Mouse (Mus musculus) embryonic facial prominence, embryonic 14.5 days (tissue): ENCODE measurements at regions not wholly inside any gene's neighbourhood (a gene's known extent, or its start where the extent isn't known, plus 50 kb on each side); places are given as distances from the start of the nearest gene placed in this dataset.

Source experiments
- ATAC-seq: fragments of 200-750 bp; cut with Nextera tagmentation; 2 replicates; pipeline ENCODE4 v1.8.0; 2017; ENCODE audit warnings: low read depth, moderate number of reproducible peaks, moderate TSS enrichment
- DNase-seq: peaks from one replicate; pipeline ENCODE4 v3.0.0-alpha.2; 2015; ENCODE audit warnings: low spot score
- H3K27ac ChIP-seq: fragments of 300-500 bp; sonication (generic); replicated peaks from 2 replicates; pipeline ENCODE4 v1.5.1; 2014; ENCODE audit warnings: low read depth, mild to moderate bottlenecking, low read length, moderate library complexity
- H3K27me3 ChIP-seq: fragments of 300-500 bp; sonication (generic); replicated peaks from 2 replicates; pipeline ENCODE4 v1.6.1; 2014; ENCODE audit warnings: low read length; ENCODE audit not compliant: control insufficient read depth, insufficient read depth
- H3K36me3 ChIP-seq: fragments of 300-500 bp; sonication (generic); 2 replicates; pipeline ENCODE4 v1.6.1; 2014; ENCODE audit warnings: low read length, mixed read lengths; ENCODE audit not compliant: control insufficient read depth, insufficient read depth
- H3K4me1 ChIP-seq: fragments of 300-500 bp; sonication (generic); 2 replicates; pipeline ENCODE4 v1.6.1; 2014; ENCODE audit warnings: antibody characterized with exemption, low read length; ENCODE audit not compliant: control insufficient read depth, insufficient read depth
- H3K4me2 ChIP-seq: fragments of 300-500 bp; sonication (generic); 2 replicates; pipeline ENCODE4 v1.6.1; 2014; ENCODE audit warnings: low read depth, mild to moderate bottlenecking, low read length, moderate library complexity, mixed read lengths
- H3K4me3 ChIP-seq: fragments of 300-500 bp; sonication (generic); 2 replicates; pipeline ENCODE4 v1.5.1; 2014; ENCODE audit warnings: low read depth, mild to moderate bottlenecking, low read length
- H3K9ac ChIP-seq: fragments of 300-500 bp; sonication (generic); 2 replicates; pipeline ENCODE4 v1.6.1; 2014; ENCODE audit warnings: low read depth, mild to moderate bottlenecking, low read length, moderate library complexity, mixed read lengths
- H3K9me3 ChIP-seq: fragments of 300-500 bp; sonication (generic); 2 replicates; pipeline ENCODE4 v1.6.1; 2016; ENCODE audit warnings: low read length; ENCODE audit not compliant: control insufficient read depth
- WGBS: fragments of 180-500 bp; shearing (Covaris S2); extraction: QIAGEN DNeasy Blood & Tissue Kit; methylation state at CpG from one replicate; pipeline ENCODE4 v1.1.7; 2014; 5-methylcytosine and 5-hydroxymethylcytosine counted together

- 49% methylated on average over 5 of the region's 5 CpGs for WGBS
- Histone ChIP-seq H3K4me1 (no peaks in the 10 kb centered on the region), H3K9ac (no peak overlapping the region), H3K27ac (no peak overlapping the region; the same call in 1 of the 2 replicates), H3K4me2 (no peak overlapping the region), H3K4me3 (no peak overlapping the region), H3K36me3 (no peaks in the 10 kb centered on the region), H3K9me3 (no peaks in the 10 kb centered on the region), H3K27me3 (no peaks in the 10 kb centered on the region)
- ATAC-seq (no peak), DNase-seq (no peak)
Measured at GRCm38 (mm10) chr14:99758045-99758444, 459.6 kb downstream of the Klf5 start.

- DNase-seq: no peak
- no peak overlapping the region for H3K4me3 ChIP-seq
- 56% methylated on average over 3 of the region's 3 CpGs for WGBS
- no peaks in the 10 kb centered on the region for H3K9me3 ChIP-seq
- no peaks in the 10 kb centered on the region for H3K4me1 ChIP-seq
- H3K4me2 ChIP-seq: no peak overlapping the region
- H3K36me3 ChIP-seq: no peaks in the 10 kb centered on the region
- H3K27me3 ChIP-seq: no peaks in the 10 kb centered on the region
- ATAC-seq: 0 out of 2 replicates have a peak, but pooled peaks have one; percentile 18
- H3K9ac ChIP-seq: no peak overlapping the region
- no peak overlapping the region for H3K27ac ChIP-seq
Measured at GRCm38 (mm10) chr14:99763336-99763735, 464.8 kb downstream of the Klf5 start.

- H3K4me1 ChIP-seq: no peaks in the 10 kb centered on the region
- no peak overlapping the region for H3K4me2 ChIP-seq
- no peaks in the 10 kb centered on the region for H3K27me3 ChIP-seq
- DNase-seq (no peak), ATAC-seq (no peak)
- no peak overlapping the region for H3K9ac ChIP-seq
- no peaks in the 10 kb centered on the region for H3K9me3 ChIP-seq
- no peak overlapping the region for H3K27ac ChIP-seq
- no peaks in the 10 kb centered on the region for H3K36me3 ChIP-seq
- no peak overlapping the region for H3K4me3 ChIP-seq
- 86% methylated on average over 1 of the region's 1 CpGs for WGBS
Measured at GRCm38 (mm10) chr14:99771009-99771408, 472.5 kb downstream of the Klf5 start.

- Histone ChIP-seq H3K27ac (no peak overlapping the region), H3K36me3 (no peaks in the 10 kb centered on the region), H3K27me3 (no peaks in the 10 kb centered on the region), H3K9ac (no peak overlapping the region), H3K4me1 (no peaks in the 10 kb centered on the region), H3K4me2 (peak overlapping the region; percentile 13; the same call in 1 of the 2 replicates), H3K4me3 (no peak overlapping the region), H3K9me3 (no peaks in the 10 kb centered on the region)
- DNase-seq: peak; percentile 17
- WGBS: 60% methylated on average over 19 of the region's 19 CpGs
- 0 out of 2 replicates have a peak, but pooled peaks have one; percentile 15 for ATAC-seq
Measured at GRCm38 (mm10) chr14:99772774-99773423, 474.4 kb downstream of the Klf5 start.

DNA sequence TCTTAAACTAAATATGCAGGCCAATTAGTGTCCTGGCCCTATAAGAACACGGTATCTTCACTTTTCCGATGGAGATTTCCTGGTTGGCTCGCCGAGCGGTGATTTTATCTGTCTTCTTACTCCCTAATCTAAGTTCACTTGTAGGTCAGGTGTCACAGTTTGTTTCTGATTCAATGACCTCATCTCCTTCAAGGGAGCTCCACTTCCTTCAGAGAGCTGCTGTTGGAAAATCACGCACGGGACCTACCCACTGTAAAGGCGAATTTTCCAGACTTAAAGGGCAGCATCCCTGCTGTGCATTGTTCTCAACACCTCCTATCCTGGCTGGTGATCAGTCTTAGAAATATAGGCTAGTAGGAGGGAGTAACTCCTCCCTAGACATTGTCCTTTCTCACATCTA is 480.0 kb downstream of the Klf5 start:
- Histone ChIP-seq H3K9me3 (no peaks in the 10 kb centered on the region), H3K27ac (no peak overlapping the region), H3K4me1 (no peaks in the 10 kb centered on the region), H3K4me3 (no peak overlapping the region), H3K4me2 (no peak overlapping the region), H3K36me3 (no peaks in the 10 kb centered on the region), H3K9ac (no peak overlapping the region), H3K27me3 (no peaks in the 10 kb centered on the region)
- DNase-seq (no peak), ATAC-seq (no peak)
- 50% methylated on average over 8 of the region's 8 CpGs for WGBS

DNA sequence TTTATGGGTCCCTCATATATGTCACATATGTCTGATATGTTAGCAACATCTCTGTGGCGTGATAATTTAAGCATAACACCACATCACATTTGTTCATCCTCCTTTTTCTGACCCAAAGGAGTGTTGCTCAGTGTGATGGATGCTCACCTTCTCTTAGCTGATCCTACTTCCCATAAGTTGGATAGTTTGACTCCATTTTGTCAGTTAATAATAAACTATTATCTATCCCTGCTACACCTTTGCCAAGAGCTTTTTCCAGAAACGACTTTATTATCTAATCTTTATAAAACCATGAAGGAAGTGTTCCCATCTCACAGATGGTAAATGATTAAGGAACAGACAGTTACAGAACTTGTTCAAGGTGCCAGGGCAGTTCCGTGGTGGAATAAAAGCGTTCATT is 480.5 kb downstream of the Klf5 start:
- no peaks in the 10 kb centered on the region for H3K27me3 ChIP-seq
- WGBS: 85% methylated on average over 4 of the region's 4 CpGs
- no peaks in the 10 kb centered on the region for H3K9me3 ChIP-seq
- no peaks in the 10 kb centered on the region for H3K36me3 ChIP-seq
- H3K27ac ChIP-seq: no peak overlapping the region
- H3K4me1 ChIP-seq: no peaks in the 10 kb centered on the region
- no peak overlapping the region for H3K4me3 ChIP-seq
- no peak overlapping the region for H3K9ac ChIP-seq
- DNase-seq (no peak), ATAC-seq (no peak)
- no peak overlapping the region for H3K4me2 ChIP-seq

DNA sequence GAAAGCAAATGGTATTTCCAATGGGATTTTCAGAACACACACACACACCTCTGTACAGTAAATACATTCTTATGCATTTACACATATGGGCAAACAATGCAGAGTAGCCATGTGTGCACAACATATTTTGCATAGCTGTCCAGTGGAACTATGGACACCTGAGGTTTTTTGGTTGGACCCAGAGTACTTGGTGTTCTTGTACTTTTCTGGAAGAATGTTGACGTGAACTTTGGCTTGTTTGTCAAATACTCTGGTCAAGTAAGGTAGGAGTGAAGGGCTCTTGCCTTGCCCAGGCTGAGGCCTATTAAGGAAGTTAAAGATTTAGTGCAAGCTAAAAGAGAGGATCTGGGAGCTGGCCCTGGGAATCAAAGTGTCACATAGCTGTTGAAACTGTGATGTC is 485.2 kb downstream of the Klf5 start:
- no peaks in the 10 kb centered on the region for H3K4me1 ChIP-seq
- ATAC-seq (no peak), DNase-seq (no peak)
- H3K9ac ChIP-seq: no peak overlapping the region
- no peaks in the 10 kb centered on the region for H3K9me3 ChIP-seq
- H3K27ac ChIP-seq: no peak overlapping the region
- H3K4me3 ChIP-seq: no peak overlapping the region
- WGBS: 89% methylated on average over 1 of the region's 1 CpGs
- H3K36me3 ChIP-seq: no peaks in the 10 kb centered on the region
- H3K27me3 ChIP-seq: no peaks in the 10 kb centered on the region
- no peak overlapping the region for H3K4me2 ChIP-seq

- Histone ChIP-seq H3K36me3 (no peaks in the 10 kb centered on the region), H3K4me3 (no peak overlapping the region), H3K27ac (no peak overlapping the region), H3K9me3 (no peaks in the 10 kb centered on the region), H3K4me1 (no peaks in the 10 kb centered on the region), H3K4me2 (no peak overlapping the region), H3K9ac (no peak overlapping the region), H3K27me3 (no peaks in the 10 kb centered on the region)
- WGBS: 85% methylated on average over 5 of the region's 5 CpGs
- DNase-seq (no peak), ATAC-seq (no peak)
Measured at GRCm38 (mm10) chr14:99785106-99785505, 486.6 kb downstream of the Klf5 start.

DNA sequence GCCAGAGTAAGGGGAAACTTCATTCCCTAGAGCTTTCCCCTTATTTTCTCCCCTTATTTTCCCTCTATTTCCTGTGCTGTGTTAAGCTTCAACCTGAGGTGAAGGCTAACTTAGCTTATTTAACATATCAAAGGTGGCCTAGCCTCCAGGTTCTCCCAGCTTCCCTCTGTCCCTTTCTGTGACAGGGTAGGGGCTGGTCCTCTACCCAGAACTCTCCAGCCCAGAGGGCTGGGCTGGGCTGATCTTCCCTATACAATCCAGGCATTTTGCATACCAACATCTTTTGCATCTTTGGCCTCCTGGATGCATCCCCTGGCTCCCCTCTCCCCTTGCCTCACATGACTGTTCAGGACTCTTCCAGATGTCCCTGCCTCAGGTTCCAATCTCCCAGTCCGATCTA is 487.9 kb downstream of the Klf5 start:
- Histone ChIP-seq H3K27ac (no peak overlapping the region), H3K4me2 (no peak overlapping the region), H3K4me3 (no peak overlapping the region), H3K27me3 (no peaks in the 10 kb centered on the region), H3K9me3 (no peaks in the 10 kb centered on the region), H3K36me3 (no peaks in the 10 kb centered on the region), H3K4me1 (no peaks in the 10 kb centered on the region), H3K9ac (no peak overlapping the region)
- no peak for ATAC-seq
- 84% methylated on average over 1 of the region's 1 CpGs for WGBS
- no peak for DNase-seq
